Mouse (Mus musculus) stomach, embryonic 16.5 days (tissue): ENCODE measurements at regions not wholly inside any gene's neighbourhood (a gene's known extent, or its start where the extent isn't known, plus 50 kb on each side); places are given as distances from the start of the nearest gene placed in this dataset.
"Not testable (repeated sequence)": the region's sequence is repeated elsewhere in the genome, so short reads cannot be mapped to it uniquely, and the experiment has no call there.

Experiments used
- ATAC-seq: fragments of 200-750 bp; cut with Nextera tagmentation; 2 replicates; pipeline ENCODE4 v1.8.0; 2017; ENCODE audit warnings: moderate number of reproducible peaks, moderate TSS enrichment; ENCODE audit not compliant: insufficient read depth, low FRiP score
- H3K27ac ChIP-seq: fragments of 300-500 bp; sonication (generic); 2 replicates; pipeline ENCODE4 v1.5.1; 2014; ENCODE audit warnings: low read length
- H3K27me3 ChIP-seq: fragments of 300-500 bp; sonication (generic); 2 replicates; pipeline ENCODE4 v1.6.1; 2014; ENCODE audit warnings: low read length, control low read depth, mixed read lengths; ENCODE audit not compliant: control insufficient read depth, insufficient read depth
- H3K36me3 ChIP-seq: fragments of 300-500 bp; sonication (generic); 2 replicates; pipeline ENCODE4 v1.6.1; 2014; ENCODE audit warnings: low read length; ENCODE audit not compliant: control insufficient read depth, insufficient read depth
- H3K4me1 ChIP-seq: fragments of 300-500 bp; sonication (generic); 2 replicates; pipeline ENCODE4 v1.6.1; 2014; ENCODE audit warnings: low read length, control low read depth, mixed read lengths; ENCODE audit not compliant: control insufficient read depth, insufficient read depth
- H3K4me2 ChIP-seq: fragments of 300-500 bp; sonication (generic); 2 replicates; pipeline ENCODE4 v1.6.1; 2014; ENCODE audit warnings: low read depth, low read length, mixed read lengths
- H3K4me3 ChIP-seq: fragments of 300-500 bp; sonication (generic); replicated peaks from 2 replicates; pipeline ENCODE4 v1.5.1; 2014; ENCODE audit warnings: mild to moderate bottlenecking, low read length
- H3K9ac ChIP-seq: fragments of 300-500 bp; sonication (generic); 2 replicates; pipeline ENCODE4 v1.6.1; 2014; ENCODE audit warnings: low read length
- H3K9me3 ChIP-seq: fragments of 300-500 bp; sonication (generic); replicated peaks from 2 replicates; pipeline ENCODE4 v1.6.1; 2016; ENCODE audit warnings: low read length, control low read depth; ENCODE audit not compliant: control insufficient read depth
- WGBS: fragments of 180-500 bp; shearing (Covaris S2); extraction: QIAGEN DNeasy Blood & Tissue Kit; methylation state at CpG from one replicate; pipeline ENCODE4 v1.1.7; 2014; 5-methylcytosine and 5-hydroxymethylcytosine counted together

GRCm38 (mm10) chr13:97365557-97366244, 124.8 kb downstream of the Enc1 start:
- WGBS: 44% methylated on average over 18 of the region's 18 CpGs
- Histone ChIP-seq H3K9ac (no peak overlapping the region), H3K9me3 (no peaks in the 10 kb centered on the region), H3K27ac (no peak overlapping the region), H3K27me3 (no peaks in the 10 kb centered on the region), H3K4me2 (no peak overlapping the region), H3K4me3 (no peak overlapping the region), H3K4me1 (peaks cover 12% of the 10 kb centered on the region), H3K36me3 (no peaks in the 10 kb centered on the region)
- no peak; the same call in 1 of the 2 replicates for ATAC-seq

- no peaks in the 10 kb centered on the region for H3K36me3 ChIP-seq
- H3K9me3 ChIP-seq: no peaks in the 10 kb centered on the region
- 73% methylated on average over 9 of the region's 9 CpGs for WGBS
- no peaks in the 10 kb centered on the region for H3K27me3 ChIP-seq
- no peak overlapping the region for H3K9ac ChIP-seq
- no peak overlapping the region for H3K4me3 ChIP-seq
- no peak overlapping the region for H3K4me2 ChIP-seq
- no peak overlapping the region for H3K27ac ChIP-seq
- ATAC-seq: no peak
- peaks cover 12% of the 10 kb centered on the region for H3K4me1 ChIP-seq
Measured at GRCm38 (mm10) chr13:97365004-97365403, 124.1 kb downstream of the Enc1 start.

- 18% methylated on average over 5 of the region's 5 CpGs for WGBS
- Histone ChIP-seq H3K27ac (peak overlapping the region; percentile 50), H3K4me1 (peaks cover 12% of the 10 kb centered on the region), H3K27me3 (no peaks in the 10 kb centered on the region), H3K36me3 (no peaks in the 10 kb centered on the region), H3K4me3 (no peak overlapping the region), H3K4me2 (no peak overlapping the region), H3K9ac (no peak overlapping the region), H3K9me3 (no peaks in the 10 kb centered on the region)
- ATAC-seq: peak; percentile 82; the same call in 1 of the 2 replicates
Measured at GRCm38 (mm10) chr13:97363765-97364164, 122.9 kb downstream of the Enc1 start.

- Histone ChIP-seq H3K27ac (peak overlapping the region; percentile 50), H3K4me1 (peaks cover 12% of the 10 kb centered on the region), H3K4me3 (no peak overlapping the region), H3K9me3 (no peaks in the 10 kb centered on the region), H3K36me3 (no peaks in the 10 kb centered on the region), H3K9ac (no peak overlapping the region), H3K27me3 (no peaks in the 10 kb centered on the region), H3K4me2 (no peak overlapping the region)
- 76% methylated on average over 4 of the region's 4 CpGs for WGBS
- no peak for ATAC-seq
Measured at GRCm38 (mm10) chr13:97363214-97363613, 122.3 kb downstream of the Enc1 start.

GRCm38 (mm10) chr13:97360551-97360950, 119.6 kb downstream of the Enc1 start:
- H3K27ac ChIP-seq: no peak overlapping the region
- H3K9me3 ChIP-seq: no peaks in the 10 kb centered on the region
- H3K9ac ChIP-seq: no peak overlapping the region
- H3K4me1 ChIP-seq: peaks cover 12% of the 10 kb centered on the region
- no peaks in the 10 kb centered on the region for H3K27me3 ChIP-seq
- 45% methylated on average over 9 of the region's 9 CpGs for WGBS
- no peak for ATAC-seq
- H3K4me2 ChIP-seq: no peak overlapping the region
- no peak overlapping the region for H3K4me3 ChIP-seq
- H3K36me3 ChIP-seq: no peaks in the 10 kb centered on the region

GRCm38 (mm10) chr13:97358781-97359305, 117.9 kb downstream of the Enc1 start:
- no peaks in the 10 kb centered on the region for H3K27me3 ChIP-seq
- no peak for ATAC-seq
- no peak overlapping the region for H3K4me3 ChIP-seq
- no peaks in the 10 kb centered on the region for H3K9me3 ChIP-seq
- H3K4me2 ChIP-seq: no peak overlapping the region
- peaks cover 7% of the 10 kb centered on the region for H3K4me1 ChIP-seq
- WGBS: 80% methylated on average over 8 of the region's 8 CpGs
- H3K9ac ChIP-seq: no peak overlapping the region
- no peaks in the 10 kb centered on the region for H3K36me3 ChIP-seq
- H3K27ac ChIP-seq: no peak overlapping the region

GRCm38 (mm10) chr13:97358261-97358660, 117.4 kb downstream of the Enc1 start:
- Histone ChIP-seq H3K4me3 (no peak overlapping the region), H3K36me3 (no peaks in the 10 kb centered on the region), H3K27me3 (no peaks in the 10 kb centered on the region), H3K4me1 (peaks cover 2% of the 10 kb centered on the region), H3K27ac (no peak overlapping the region), H3K4me2 (no peak overlapping the region), H3K9me3 (no peaks in the 10 kb centered on the region), H3K9ac (no peak overlapping the region)
- no peak for ATAC-seq
- WGBS: 55% methylated on average over 6 of the region's 6 CpGs

- peak; percentile 62; the same call in 1 of the 2 replicates for ATAC-seq
- 34% methylated on average over 13 of the region's 13 CpGs for WGBS
- H3K27ac ChIP-seq: peak overlapping the region; percentile 1; the same call in 1 of the 2 replicates
Measured at GRCm38 (mm10) chr13:97356923-97357807, 116.3 kb downstream of the Enc1 start.

GRCm38 (mm10) chr13:97355411-97355810, 114.5 kb downstream of the Enc1 start:
- WGBS: 93% methylated on average over 6 of the region's 6 CpGs
- not testable (repeated sequence) for H3K9me3 ChIP-seq, ATAC-seq, H3K4me1 ChIP-seq, H3K4me2 ChIP-seq, H3K36me3 ChIP-seq, H3K9ac ChIP-seq, H3K27me3 ChIP-seq, H3K27ac ChIP-seq, H3K4me3 ChIP-seq

More at GRCm38 (mm10) chr13:97356923-97357807, 116.3 kb downstream of the Enc1 start:
- H3K4me3 ChIP-seq: no peak overlapping the region
- H3K4me2 ChIP-seq: no peak overlapping the region
- no peak overlapping the region for H3K9ac ChIP-seq
- H3K36me3 ChIP-seq: no peaks in the 10 kb centered on the region
- no peaks in the 10 kb centered on the region for H3K4me1 ChIP-seq
- H3K9me3 ChIP-seq: no peaks in the 10 kb centered on the region
- H3K27me3 ChIP-seq: no peaks in the 10 kb centered on the region
